Mouse (Mus musculus) granulocyte monocyte progenitor cell, adult 5-6 weeks (primary cell): ENCODE data around the gene Gm614. TPM values are rescaled to one million over a fixed set of nuclear protein-coding genes. Genes with fewer than 3 reads are reported as not detected.

Experiments used
- ATAC-seq: replicated peaks from 2 replicates; pipeline ENCODE4 v1.8.0; 2016; ENCODE audit warnings: mild to moderate bottlenecking, moderate TSS enrichment, inconsistent platforms; ENCODE audit not compliant: poor library complexity, severe bottlenecking
- total RNA-seq, 2 experiments: library from RNA; stranded (forward) in 1 of 2; stranded (reverse) in 1 of 2; fragments of 200-712, 200-1000 nt in 1 of 2; fragments of >200 nt in 1 of 2; fragmentation: Nextera tagmentation in 1 of 2; gene quantifications; 2 replicates each; pipeline ENCODE4 v1.2.3; 2014 to 2017

Gene Gm614
- total RNA-seq, 2 experiments from 2014 or later = not detected

GRCm38 (mm10) chrX:101260441-101261325 is 3.1 kb downstream of the Gm614 start:
- peak; percentile 64 for ATAC-seq

DNA sequence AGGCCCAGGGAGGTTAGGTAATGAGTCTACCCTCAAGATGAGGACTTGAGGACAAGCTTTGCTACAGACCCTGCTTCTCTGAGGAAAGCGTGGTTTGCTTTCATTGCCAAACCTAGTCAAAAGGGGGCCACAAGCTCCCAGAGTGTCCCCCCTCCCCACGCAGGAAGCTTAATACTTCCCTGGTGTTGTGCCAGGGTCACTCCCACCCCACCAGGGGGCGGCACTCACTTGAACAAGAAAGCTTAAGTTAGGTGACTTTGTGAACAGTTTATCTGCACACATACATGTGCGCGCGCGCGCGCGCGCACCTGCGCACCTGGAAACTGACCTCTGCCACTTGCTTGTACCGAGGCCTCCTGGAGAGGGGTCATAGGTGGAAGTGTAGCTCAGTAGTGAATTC is 7.2 kb downstream of the Gm614 start:
- 0 out of 2 replicates have a peak, but pooled peaks have one; percentile 6 for ATAC-seq

- ATAC-seq = peak; percentile 11; the same call in 1 of the 2 replicates
These were observed 9.1 kb downstream of the Gm614 start for GRCm38 (mm10) chrX:101254740-101255139.

GRCm38 (mm10) chrX:101253952-101254729 is 9.7 kb downstream of the Gm614 start, which contains the start of gene Foxo4:
Gene Foxo4, plus strand, starts transcription at chrX:101254528.
- ATAC-seq = peak; percentile 83

GRCm38 (mm10) chrX:101245011-101245410 is 18.8 kb downstream of the Gm614 start:
- no peak for ATAC-seq

GRCm38 (mm10) chrX:101222796-101223162 is 41.0 kb downstream of the Gm614 start:
- peak; percentile 10; the same call in 1 of the 2 replicates for ATAC-seq

- peak; percentile 99 for ATAC-seq
These were observed 41.7 kb downstream of the Gm614 start, which contains the start of gene Snx12 for GRCm38 (mm10) chrX:101221834-101222795. Gene Snx12, minus strand, starts transcription at chrX:101222563.

Other genes starting within 250 kb of the Gm614 start
- gene Tex11, start 204.3 kb downstream of the Gm614 start, total RNA-seq (2014; fragmentation: Nextera tagmentation) = not detected in 2 replicates
- 0.17 TPM in 1 of 2 replicates, not detected in the other for gene Tex11, start 204.3 kb downstream of the Gm614 start, total RNA-seq (2017)
- gene Slc7a3, start 178.0 kb downstream of the Gm614 start, total RNA-seq (2014; fragmentation: Nextera tagmentation) = not detected in 2 replicates
- gene Slc7a3, start 178.0 kb downstream of the Gm614 start, total RNA-seq (2017) = 0.13 TPM in 1 of 2 replicates, not detected in the other
- gene Snx12, start 41.4 kb downstream of the Gm614 start, total RNA-seq (2014; fragmentation: Nextera tagmentation) = 50.9 and 62.8 TPM in 2 replicates
- 62.9 and 66.1 TPM in 2 replicates for gene Snx12, start 41.4 kb downstream of the Gm614 start, total RNA-seq (2017)
- 7.0 and 14.4 TPM in 2 replicates for gene Foxo4, start 9.5 kb downstream of the Gm614 start, total RNA-seq (2014; fragmentation: Nextera tagmentation)
- 12.8 and 16.9 TPM in 2 replicates for gene Foxo4, start 9.5 kb downstream of the Gm614 start, total RNA-seq (2017)
- 21.7 and 33.1 TPM in 2 replicates for gene Il2rg, start 4.3 kb upstream of the Gm614 start, total RNA-seq (2014; fragmentation: Nextera tagmentation)
- gene Il2rg, start 4.3 kb upstream of the Gm614 start, total RNA-seq (2017) = 20.2 and 23.4 TPM in 2 replicates
- not detected in 2 replicates for gene Gm20489, start 5.0 kb upstream of the Gm614 start, total RNA-seq (2014; fragmentation: Nextera tagmentation)
- gene Gm20489, start 5.0 kb upstream of the Gm614 start, total RNA-seq (2017) = not detected in 2 replicates
- gene Med12, start 10.0 kb upstream of the Gm614 start, total RNA-seq (2014; fragmentation: Nextera tagmentation) = 55.4 and 65.2 TPM in 2 replicates
- 35.2 and 40.1 TPM in 2 replicates for gene Med12, start 10.0 kb upstream of the Gm614 start, total RNA-seq (2017)
- not detected in 2 replicates for gene Nlgn3, start 35.2 kb upstream of the Gm614 start, total RNA-seq (2014; fragmentation: Nextera tagmentation)
- gene Nlgn3, start 35.2 kb upstream of the Gm614 start, total RNA-seq (2017) = not detected in 2 replicates
- gene Gjb1, start 112.4 kb upstream of the Gm614 start, total RNA-seq (2014; fragmentation: Nextera tagmentation) = not detected in 2 replicates
- gene Gjb1, start 112.4 kb upstream of the Gm614 start, total RNA-seq (2017) = not detected in 2 replicates
- gene Zmym3, start 156.9 kb upstream of the Gm614 start, total RNA-seq (2014; fragmentation: Nextera tagmentation) = 48.8 and 50.6 TPM in 2 replicates
- 33.7 and 52.5 TPM in 2 replicates for gene Zmym3, start 156.9 kb upstream of the Gm614 start, total RNA-seq (2017)
- 239 and 268 TPM in 2 replicates for gene Nono, start 165.3 kb upstream of the Gm614 start, total RNA-seq (2014; fragmentation: Nextera tagmentation)
- 475 and 508 TPM in 2 replicates for gene Nono, start 165.3 kb upstream of the Gm614 start, total RNA-seq (2017)
- 2.9 TPM in 1 of 2 replicates, not detected in the other for gene Itgb1bp2, start 185.1 kb upstream of the Gm614 start, total RNA-seq (2014; fragmentation: Nextera tagmentation)
- gene Itgb1bp2, start 185.1 kb upstream of the Gm614 start, total RNA-seq (2017) = 4.0 TPM in 1 of 2 replicates, not detected in the other